14 mouse cellular contexts compared by ENCODE assay signal in genomic region chr19:57255157-57255556, GRCm38 (mm10). TPM values are rescaled to one million over a fixed set of nuclear protein-coding genes. Genes with fewer than 3 reads are reported as not detected.
DNase-seq lines count a peak whose midpoint lies in the region; ATAC-seq and TF ChIP-seq lines count a peak whose summit lies in the region.
"Had no signal": no experiment of that assay in that cellular context is flagged by ENCODE, and none has a peak within 500 bp of the region (broad histone marks: within the 10 kb centered on the region; RNA-seq: fewer than 3 reads in every experiment).

No protein-coding gene starts in this region.

- H3K9ac ChIP-seq in heart, embryonic 11.5 days (ENCODE audit: low read depth, low read length), result no peak overlapping the region
- H3K9ac ChIP-seq in liver, embryonic 14.5 days (replicated peaks), result no peak overlapping the region
- H3K9ac ChIP-seq in liver, embryonic 12.5 days, result no peak overlapping the region
- no peak overlapping the region for H3K9ac ChIP-seq in liver, postnatal 0 days (replicated peaks)
- no peak overlapping the region for H3K9ac ChIP-seq in stomach, postnatal 0 days (ENCODE audit: low read length)

- H3K9me3 ChIP-seq in heart, embryonic 10.5 days, result no peaks in the 10 kb centered on the region
- H3K9me3 ChIP-seq in heart, embryonic 11.5 days (replicated peaks; ENCODE audit: control insufficient read depth, low read length), result no peaks in the 10 kb centered on the region
- H3K9me3 ChIP-seq in liver, embryonic 14.5 days (ENCODE audit: control insufficient read depth, low read length), result no peaks in the 10 kb centered on the region
- H3K9me3 ChIP-seq in liver, embryonic 12.5 days (replicated peaks), result no peaks in the 10 kb centered on the region
- H3K9me3 ChIP-seq in liver, postnatal 0 days (ENCODE audit: low read length), result no peaks in the 10 kb centered on the region; the same call in 1 of the 2 replicates
- H3K9me3 ChIP-seq in stomach, postnatal 0 days (ENCODE audit: control insufficient read depth, low read length), result no peaks in the 10 kb centered on the region

- WGBS in heart, embryonic 10.5 days, result 64% methylated on average over 8 of the region's 8 CpGs
- WGBS in heart, embryonic 11.5 days (ENCODE audit: insufficient replicate concordance), result 79% methylated on average over 8 of the region's 8 CpGs
- 70% methylated on average over 8 of the region's 8 CpGs for WGBS in liver, embryonic 14.5 days (ENCODE audit: insufficient replicate concordance)
- 67% methylated on average over 8 of the region's 8 CpGs for WGBS in liver, embryonic 12.5 days (ENCODE audit: insufficient replicate concordance)
- WGBS in liver, postnatal 0 days (ENCODE audit: insufficient replicate concordance), result 72% methylated on average over 8 of the region's 8 CpGs
- WGBS in stomach, postnatal 0 days, result 85% methylated on average over 8 of the region's 8 CpGs

- no peak for DNase-seq in heart, embryonic 10.5 days (ENCODE audit: low spot score)
- DNase-seq in liver, embryonic 14.5 days (ENCODE audit: low read depth in 3 of 3, low spot score in 3 of 3), result no peak
- DNase-seq in liver, postnatal 0 days, result no peak
- DNase-seq in stomach, postnatal 0 days (ENCODE audit: low spot score), result no peak
- no peak for DNase-seq in thymus, postnatal 4 days
- no peak for DNase-seq in adrenal gland, adult 18-20 months (ENCODE audit: low spot score in 2 of 2)
- DNase-seq: adrenal gland, postnatal 10 days; cerebellum, postnatal 14 days; gastrocnemius, postnatal 36 days; right cerebral cortex, postnatal 25 days had no signal

- H3K4me1 ChIP-seq in heart, embryonic 10.5 days, result peaks cover 32% of the 10 kb centered on the region
- peaks cover 16% of the 10 kb centered on the region; the same call in 1 of the 2 replicates for H3K4me1 ChIP-seq in heart, embryonic 11.5 days (ENCODE audit: control insufficient read depth, insufficient read depth, low read length)
- peaks cover 0 to 15% of the 10 kb centered on the region in 2 experiments; a peak in 2 of 4 replicates for H3K4me1 ChIP-seq in liver, embryonic 14.5 days (replicated peaks; ENCODE audit: control insufficient read depth in 2 of 2, insufficient read depth in 2 of 2, low read length in 1 of 2)
- H3K4me1 ChIP-seq in liver, embryonic 12.5 days, result peaks cover 3% of the 10 kb centered on the region; the same call in 1 of the 2 replicates
- H3K4me1 ChIP-seq in liver, postnatal 0 days (ENCODE audit: insufficient read depth), result peaks cover 6% of the 10 kb centered on the region; the same call in 1 of the 2 replicates
- no peaks in the 10 kb centered on the region for H3K4me1 ChIP-seq in stomach, postnatal 0 days (replicated peaks; ENCODE audit: control insufficient read depth, insufficient read depth)
- H3K4me1 ChIP-seq: megakaryocyte, embryonic 14.5 days had no signal

- TF ChIP-seq EP300 in liver, embryonic 14.5 days (IDR thresholded peaks at IDR 0.05; ENCODE audit: low read depth), result no peak
- TF ChIP-seq EP300 in liver, postnatal 0 days (IDR thresholded peaks at IDR 0.05; ENCODE audit: low read depth), result no peak
- TF ChIP-seq EP300 in stomach, postnatal 0 days (optimal IDR thresholded peaks at IDR 0.05), result no peak

- no peak overlapping the region for H3K4me2 ChIP-seq in heart, embryonic 11.5 days
- H3K4me2 ChIP-seq in liver, embryonic 14.5 days (ENCODE audit: low read depth), result no peak overlapping the region
- no peak overlapping the region for H3K4me2 ChIP-seq in liver, embryonic 12.5 days
- H3K4me2 ChIP-seq in liver, postnatal 0 days (ENCODE audit: low read depth, low read length), result no peak overlapping the region
- H3K4me2 ChIP-seq in stomach, postnatal 0 days (replicated peaks; ENCODE audit: low read depth), result no peak overlapping the region

- no peaks in the 10 kb centered on the region for H3K36me3 ChIP-seq in heart, embryonic 10.5 days
- H3K36me3 ChIP-seq in heart, embryonic 11.5 days (ENCODE audit: control insufficient read depth, insufficient read depth, low read length), result no peaks in the 10 kb centered on the region
- H3K36me3 ChIP-seq in liver, embryonic 14.5 days (replicated peaks; ENCODE audit: control insufficient read depth, insufficient read depth, low read depth), result no peaks in the 10 kb centered on the region
- H3K36me3 ChIP-seq in liver, embryonic 12.5 days, result no peaks in the 10 kb centered on the region
- no peaks in the 10 kb centered on the region for H3K36me3 ChIP-seq in liver, postnatal 0 days (replicated peaks; ENCODE audit: insufficient read depth, low read length)
- H3K36me3 ChIP-seq in stomach, postnatal 0 days (ENCODE audit: control insufficient read depth, insufficient read depth, low read length), result no peaks in the 10 kb centered on the region

- H3K27me3 ChIP-seq in heart, embryonic 10.5 days (ENCODE audit: insufficient read depth, poor library complexity, severe bottlenecking), result no peaks in the 10 kb centered on the region
- no peaks in the 10 kb centered on the region for H3K27me3 ChIP-seq in heart, embryonic 11.5 days (ENCODE audit: control insufficient read depth, insufficient read depth, low read length)
- no peaks in the 10 kb centered on the region for H3K27me3 ChIP-seq in liver, embryonic 14.5 days (ENCODE audit: control insufficient read depth, insufficient read depth, low read length)
- H3K27me3 ChIP-seq in liver, embryonic 12.5 days (replicated peaks), result no peaks in the 10 kb centered on the region
- H3K27me3 ChIP-seq in liver, postnatal 0 days (ENCODE audit: insufficient read depth, low read length), result no peaks in the 10 kb centered on the region
- H3K27me3 ChIP-seq in stomach, postnatal 0 days (ENCODE audit: control insufficient read depth, insufficient read depth, low read length), result no peaks in the 10 kb centered on the region

- peak overlapping the region; percentile 32; the same call in 1 of the 2 replicates for H3K27ac ChIP-seq in heart, embryonic 10.5 days
- no peak overlapping the region for H3K27ac ChIP-seq in heart, embryonic 11.5 days (ENCODE audit: low read depth, low read length)
- no peak overlapping the region for H3K27ac ChIP-seq in liver, embryonic 14.5 days
- no peak overlapping the region for H3K27ac ChIP-seq in liver, embryonic 12.5 days
- peak overlapping the region; percentile 22 for H3K27ac ChIP-seq in liver, postnatal 0 days (ENCODE audit: low read depth)
- H3K27ac ChIP-seq in stomach, postnatal 0 days (replicated peaks), result no peak overlapping the region

- no peak overlapping the region for H3K4me3 ChIP-seq in heart, embryonic 10.5 days
- no peak overlapping the region for H3K4me3 ChIP-seq in heart, embryonic 11.5 days (ENCODE audit: low read depth, low read length)
- H3K4me3 ChIP-seq in liver, embryonic 14.5 days (ENCODE audit: insufficient read depth in 1 of 2, low read depth in 2 of 2, low read length in 2 of 2), result no peak overlapping the region
- H3K4me3 ChIP-seq in liver, embryonic 12.5 days, result no peak overlapping the region
- no peak overlapping the region for H3K4me3 ChIP-seq in liver, postnatal 0 days (ENCODE audit: low read depth, low read length)
- no peak overlapping the region for H3K4me3 ChIP-seq in stomach, postnatal 0 days (ENCODE audit: low read depth, low read length)
- H3K4me3 ChIP-seq: megakaryocyte, embryonic 14.5 days had no signal

- TF ChIP-seq CTCF in liver, embryonic 14.5 days (IDR thresholded peaks at IDR 0.05; ENCODE audit: low read depth), result peak; percentile 38; the same call in 1 of the 2 replicates
- peak; percentile 62 for TF ChIP-seq CTCF in liver, postnatal 0 days (IDR thresholded peaks at IDR 0.05; ENCODE audit: low read depth)
- TF ChIP-seq CTCF in stomach, postnatal 0 days (IDR thresholded peaks at IDR 0.05; ENCODE audit: low read depth), result peak; percentile 77

- ATAC-seq in heart, embryonic 11.5 days (replicated peaks; ENCODE audit: insufficient number of reproducible peaks, low FRiP score, low TSS enrichment), result no peak
- ATAC-seq in liver, embryonic 14.5 days (ENCODE audit: insufficient read depth), result no peak
- no peak for ATAC-seq in liver, embryonic 12.5 days
- no peak for ATAC-seq in liver, postnatal 0 days
- ATAC-seq in stomach, postnatal 0 days (ENCODE audit: low FRiP score, low TSS enrichment), result peak; percentile 48; the same call in 1 of the 2 replicates
- ATAC-seq: inflammation-experienced regulatory T-cells, adult 6 months had no signal

RNA-seq across cellular contexts. Expression of gene Ablim1, which starts 59.6 kb away (rescaled TPM):
- polyA plus RNA-seq in heart, embryonic 10.5 days (2016; fragmentation: Nextera tagmentation; extraction: Ambion mirVana), result 41.9 and 60.6 TPM in 2 replicates
- polyA plus RNA-seq in heart, embryonic 11.5 days (2014; fragmentation: Nextera tagmentation; extraction: Ambion mirVana), result 45.8 and 52.1 TPM in 2 replicates
- polyA plus RNA-seq in liver, embryonic 14.5 days (2012; rRNA removed), result 2.8 and 3.0 TPM in 2 replicates
- 4.7 and 6.3 TPM in 2 replicates for polyA plus RNA-seq in liver, embryonic 14.5 days (2014; fragmentation: Nextera tagmentation; extraction: Ambion mirVana)
- polyA plus RNA-seq in liver, embryonic 12.5 days (2016; fragmentation: Nextera tagmentation; extraction: Ambion mirVana), result 6.1 and 7.8 TPM in 2 replicates
- polyA plus RNA-seq in liver, postnatal 0 days (2015; fragmentation: Nextera tagmentation; extraction: Ambion mirVana), result 11.5 and 12.0 TPM in 2 replicates
- 61.8 and 62.0 TPM in 2 replicates for polyA plus RNA-seq in stomach, postnatal 0 days (2015; fragmentation: Nextera tagmentation; extraction: Ambion mirVana)
- 10 to 100 TPM; 28.9 to 50.3 TPM for total RNA-seq in adrenal gland, adult 18-20 months (2021)

Comparison
In these comparisons a context has a peak if more than half of its experiments do, and no peak if none do; other contexts are left out.
1. H3K27ac ChIP-seq: peak in heart, embryonic 10.5 days (single experiment) and liver, postnatal 0 days (single experiment); none in heart, embryonic 11.5 days (single experiment), liver, embryonic 14.5 days (single experiment), liver, embryonic 12.5 days (single experiment) and stomach, postnatal 0 days (single experiment).
2. Peak in every context shown above with its lines, with median percentiles within 50 percentile points of each other: CTCF ChIP-seq.